Mouse (Mus musculus) lung, embryonic 14.5 days (tissue): Measurements from ENCODE around the gene Prkch. TPM values are rescaled to one million over a fixed set of nuclear protein-coding genes. Genes with fewer than 3 reads are reported as not detected.

Source experiments
- ATAC-seq: fragments of 200-750 bp; cut with Nextera tagmentation; 2 replicates; pipeline ENCODE4 v1.8.0; 2017; ENCODE audit warnings: mild to moderate bottlenecking, moderate TSS enrichment, moderate library complexity; ENCODE audit not compliant: insufficient read depth
- DNase-seq: peaks from one replicate; pipeline ENCODE4 v3.0.0-alpha.2; 2015
- H3K27ac ChIP-seq: fragments of 300-500 bp; sonication (generic); 2 replicates; pipeline ENCODE4 v1.5.1; 2014; ENCODE audit warnings: low read depth, mild to moderate bottlenecking, moderate library complexity
- H3K27me3 ChIP-seq: fragments of 300-500 bp; sonication (generic); 2 replicates; pipeline ENCODE4 v1.6.1; 2014; ENCODE audit warnings: low read length, control low read depth; ENCODE audit not compliant: insufficient read depth
- H3K36me3 ChIP-seq: fragments of 300-500 bp; sonication (generic); 2 replicates; pipeline ENCODE4 v1.6.1; 2014; ENCODE audit warnings: control low read depth; ENCODE audit not compliant: insufficient read depth
- H3K4me1 ChIP-seq: fragments of 300-500 bp; sonication (generic); 2 replicates; pipeline ENCODE4 v1.6.1; 2014; ENCODE audit warnings: antibody characterized with exemption, control low read depth; ENCODE audit not compliant: insufficient read depth
- H3K4me2 ChIP-seq: fragments of 300-500 bp; sonication (generic); 2 replicates; pipeline ENCODE4 v1.6.1; 2014; ENCODE audit warnings: mild to moderate bottlenecking
- H3K4me3 ChIP-seq: fragments of 300-500 bp; sonication (generic); 2 replicates; pipeline ENCODE4 v1.5.1; 2014; ENCODE audit warnings: low read depth, low read length
- H3K9ac ChIP-seq: fragments of 300-500 bp; sonication (generic); 2 replicates; pipeline ENCODE4 v1.6.1; 2014
- H3K9me3 ChIP-seq: fragments of 300-500 bp; sonication (generic); 2 replicates; pipeline ENCODE4 v1.6.1; 2016; ENCODE audit warnings: low read depth, low read length, control low read depth
- CTCF ChIP-seq: IDR thresholded peaks from 2 replicates; pipeline ENCODE4 v1.5.1; 2016; ENCODE audit warnings: antibody characterized with exemption, low read depth
- WGBS: fragments of 180-500 bp; shearing (Covaris S2); extraction: QIAGEN DNeasy Blood & Tissue Kit; methylation state at CpG from one replicate; pipeline ENCODE4 v1.1.7; 2014; 5-methylcytosine and 5-hydroxymethylcytosine counted together
- polyA plus RNA-seq: library from polyadenylated mRNA; unstranded; fragments of >200 nt; fragmentation: Nextera tagmentation; extraction: Ambion mirVana; gene quantifications from 2 replicates; pipeline ENCODE4 v1.2.1, GENCODE M21; 2014

The Prkch gene
- polyA plus RNA-seq, 1 experiment from 2014 or later, result 18.0 TPM

- 92% methylated on average over 3 of the region's 3 CpGs for WGBS
- no peak overlapping the region for H3K4me3 ChIP-seq
- no peaks in the 10 kb centered on the region for H3K4me1 ChIP-seq
- no peak overlapping the region for H3K9ac ChIP-seq
- H3K27ac ChIP-seq, result no peak overlapping the region
- no peaks in the 10 kb centered on the region for H3K36me3 ChIP-seq
- no peaks in the 10 kb centered on the region for H3K9me3 ChIP-seq
- no peak for ATAC-seq
- no peak overlapping the region for H3K4me2 ChIP-seq
- TF ChIP-seq CTCF, result no peak
- no peak for DNase-seq
- no peaks in the 10 kb centered on the region for H3K27me3 ChIP-seq
Observed at GRCm38 (mm10) chr12:73748373-73748772, 163.8 kb downstream of the Prkch start.

GRCm38 (mm10) chr12:73754476-73755150, 170.0 kb downstream of the Prkch start:
- no peak for DNase-seq
- Histone ChIP-seq H3K9ac (no peak overlapping the region), H3K9me3 (no peaks in the 10 kb centered on the region), H3K27ac (no peak overlapping the region), H3K4me3 (no peak overlapping the region), H3K4me1 (no peaks in the 10 kb centered on the region), H3K4me2 (no peak overlapping the region), H3K27me3 (no peaks in the 10 kb centered on the region), H3K36me3 (no peaks in the 10 kb centered on the region)
- no peak for TF ChIP-seq CTCF
- 72% methylated on average over 9 of the region's 9 CpGs for WGBS
- ATAC-seq, result no peak

- 74% methylated on average over 8 of the region's 8 CpGs for WGBS
- no peak for TF ChIP-seq CTCF
- no peak for DNase-seq
- no peaks in the 10 kb centered on the region for H3K36me3 ChIP-seq
- H3K4me3 ChIP-seq, result no peak overlapping the region
- ATAC-seq, result no peak
- H3K9ac ChIP-seq, result no peak overlapping the region
- no peaks in the 10 kb centered on the region for H3K4me1 ChIP-seq
- H3K9me3 ChIP-seq, result no peaks in the 10 kb centered on the region
- H3K27me3 ChIP-seq, result no peaks in the 10 kb centered on the region
- no peak overlapping the region for H3K27ac ChIP-seq
- no peak overlapping the region for H3K4me2 ChIP-seq
Observed at GRCm38 (mm10) chr12:73755646-73756045, 171.1 kb downstream of the Prkch start.

- no peaks in the 10 kb centered on the region for H3K9me3 ChIP-seq
- no peak overlapping the region for H3K9ac ChIP-seq
- H3K27me3 ChIP-seq, result no peaks in the 10 kb centered on the region
- TF ChIP-seq CTCF, result no peak
- H3K27ac ChIP-seq, result no peak overlapping the region
- no peak overlapping the region for H3K4me2 ChIP-seq
- 86% methylated on average over 6 of the region's 6 CpGs for WGBS
- ATAC-seq, result no peak
- DNase-seq, result no peak
- no peak overlapping the region for H3K4me3 ChIP-seq
- H3K4me1 ChIP-seq, result no peaks in the 10 kb centered on the region
- no peaks in the 10 kb centered on the region for H3K36me3 ChIP-seq
Observed at GRCm38 (mm10) chr12:73756527-73756926, 171.9 kb downstream of the Prkch start.

DNA sequence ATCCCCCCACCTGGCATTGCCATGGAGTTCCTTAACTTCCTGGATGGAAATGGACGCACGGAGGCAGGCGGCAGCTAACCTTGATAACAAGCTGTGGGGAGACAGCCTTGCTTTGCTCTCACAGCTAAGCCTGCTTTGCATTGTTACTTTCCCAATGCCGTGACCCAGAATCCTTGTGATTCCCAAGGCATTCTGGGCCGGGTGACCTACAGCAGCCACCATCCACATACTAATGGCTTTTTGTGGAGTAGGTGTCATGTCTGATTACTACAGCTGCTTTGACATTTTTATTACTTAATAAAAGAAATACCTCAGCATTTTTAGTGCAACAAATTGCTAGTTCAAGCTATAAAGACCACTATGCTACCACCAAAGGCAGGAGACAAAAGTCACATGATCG, 177.4 kb downstream of the Prkch start:
- Histone ChIP-seq H3K27ac (no peak overlapping the region), H3K9me3 (no peaks in the 10 kb centered on the region), H3K27me3 (no peaks in the 10 kb centered on the region), H3K4me3 (no peak overlapping the region), H3K36me3 (0 out of 2 replicates have a peak, but pooled peaks cover 3% of the 10 kb centered on the region), H3K4me2 (no peak overlapping the region), H3K9ac (no peak overlapping the region), H3K4me1 (peaks cover 9% of the 10 kb centered on the region)
- 51% methylated on average over 6 of the region's 6 CpGs for WGBS
- TF ChIP-seq CTCF, result no peak
- ATAC-seq (no peak), DNase-seq (peak; percentile 29)

DNA sequence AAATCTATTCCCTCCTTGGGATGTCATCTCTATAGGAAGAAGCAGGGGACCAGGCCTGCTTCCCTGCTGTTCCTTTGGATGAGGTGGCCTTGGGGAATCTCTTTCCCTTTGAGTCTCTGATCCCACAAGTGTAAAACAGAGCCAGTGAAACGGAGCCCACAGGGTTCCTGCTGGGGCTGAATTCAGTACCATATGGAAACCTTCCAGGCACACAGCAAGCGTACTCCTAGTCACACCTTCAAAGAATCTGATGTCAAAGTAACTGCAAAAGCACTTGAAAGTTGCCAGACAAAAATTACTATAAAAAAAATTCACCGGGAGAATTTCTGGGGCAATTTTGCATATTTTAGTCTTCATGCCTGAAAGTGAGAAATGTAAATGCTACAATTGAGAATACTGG, 178.2 kb downstream of the Prkch start:
- DNase-seq, result peak; percentile 13
- no peak for ATAC-seq
- Histone ChIP-seq H3K4me1 (peaks cover 9% of the 10 kb centered on the region), H3K9ac (no peak overlapping the region), H3K4me2 (no peak overlapping the region), H3K27ac (no peak overlapping the region), H3K4me3 (no peak overlapping the region), H3K27me3 (no peaks in the 10 kb centered on the region), H3K36me3 (0 out of 2 replicates have a peak, but pooled peaks cover 3% of the 10 kb centered on the region), H3K9me3 (no peaks in the 10 kb centered on the region)
- no peak for TF ChIP-seq CTCF
- 67% methylated on average over 3 of the region's 3 CpGs for WGBS

- Histone ChIP-seq H3K4me3 (no peak overlapping the region), H3K27me3 (no peaks in the 10 kb centered on the region), H3K9ac (no peak overlapping the region), H3K36me3 (0 out of 2 replicates have a peak, but pooled peaks cover 3% of the 10 kb centered on the region), H3K4me2 (no peak overlapping the region), H3K4me1 (peaks cover 9% of the 10 kb centered on the region), H3K27ac (peak overlapping the region; percentile 63; the same call in 1 of the 2 replicates), H3K9me3 (no peaks in the 10 kb centered on the region)
- no peak for TF ChIP-seq CTCF
- ATAC-seq, result peak; percentile 46; the same call in 1 of the 2 replicates
- peak; percentile 44 for DNase-seq
- 23% methylated on average over 15 of the region's 15 CpGs for WGBS
Observed at GRCm38 (mm10) chr12:73764649-73765525, 180.3 kb downstream of the Prkch start.
